Mouse (Mus musculus): Measurements from ENCODE around the gene Slc12a4. TPM values are rescaled to one million over a fixed set of nuclear protein-coding genes. Genes with fewer than 3 reads are reported as not detected.

Gene Slc12a4
- polyA plus RNA-seq, 1 experiment from 2014 or later, result 8.4 TPM

DNA sequence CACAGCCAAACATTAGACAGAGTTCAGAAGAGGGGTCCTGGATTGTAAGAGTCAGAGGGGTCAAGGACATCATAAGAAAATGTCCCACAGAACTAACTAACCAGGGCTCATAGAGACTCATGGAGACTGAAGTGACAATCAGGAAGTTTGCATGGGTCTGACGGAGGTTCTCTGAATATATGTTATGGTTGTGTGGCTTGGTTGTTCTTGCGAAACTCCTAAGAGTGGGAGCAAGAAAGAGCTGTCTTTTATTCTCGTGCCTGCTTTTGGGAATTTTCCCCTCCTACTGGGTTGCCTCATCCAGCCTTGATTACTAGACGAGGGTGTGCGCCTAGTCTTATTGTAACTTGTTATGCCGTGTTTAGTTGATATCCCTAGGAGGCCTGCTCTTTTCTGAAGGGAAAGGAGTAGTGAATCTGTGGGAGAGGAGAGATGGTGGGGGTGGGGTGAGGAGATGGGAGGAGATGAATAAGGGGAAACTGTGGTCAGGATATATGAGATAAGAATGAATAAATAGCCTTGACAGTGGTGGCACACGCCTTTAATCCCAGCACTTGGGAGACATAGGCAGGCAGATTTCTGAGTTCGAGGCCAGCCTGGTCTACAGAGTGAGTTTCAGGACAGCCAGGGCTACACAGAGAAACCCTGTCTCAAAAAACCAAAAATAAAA, 38.8 kb upstream of the Slc12a4 start:
- ATAC-seq (ENCODE audit: low FRiP score), result no peak
- Histone ChIP-seq H3K36me3 (ENCODE audit: control insufficient read depth, insufficient read depth, low read length) (no peaks in the 10 kb centered on the region), H3K9me3 (ENCODE audit: control insufficient read depth, low read length) (no peaks in the 10 kb centered on the region), H3K4me1 (replicated peaks; ENCODE audit: control insufficient read depth, insufficient read depth, low read length) (no peaks in the 10 kb centered on the region), H3K4me2 (replicated peaks; ENCODE audit: low read depth, low read length) (no peak overlapping the region), H3K27me3 (ENCODE audit: control insufficient read depth, insufficient read depth, low read length) (no peaks in the 10 kb centered on the region), H3K4me3 (ENCODE audit: low read depth, low read length) (no peak overlapping the region), H3K27ac (ENCODE audit: low read depth, low read length) (no peak overlapping the region), H3K9ac (ENCODE audit: low read depth, low read length) (no peak overlapping the region)
- 79% methylated on average over 8 of the region's 8 CpGs for WGBS
- no peak for DNase-seq (ENCODE audit: low spot score)

DNA sequence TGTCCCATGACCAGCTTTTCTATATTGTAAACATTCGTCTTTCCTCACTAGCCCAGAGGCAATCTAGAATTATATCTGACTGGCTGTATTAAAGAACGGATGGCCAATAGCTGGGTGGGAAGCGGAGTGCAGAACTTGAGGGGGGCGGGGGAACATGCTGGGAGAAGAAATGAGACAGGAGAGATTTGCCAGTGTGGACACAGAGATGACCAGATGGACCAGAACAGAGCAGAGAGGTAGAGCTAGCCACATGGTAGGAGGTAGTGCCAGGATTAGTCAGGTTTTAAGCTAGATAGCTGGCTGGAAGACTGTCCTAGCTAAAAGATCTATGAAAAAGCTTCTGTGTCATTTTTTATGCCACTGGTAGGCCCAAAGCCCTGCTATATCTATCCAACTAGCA, 36.0 kb upstream of the Slc12a4 start:
- Histone ChIP-seq H3K4me2 (replicated peaks; ENCODE audit: low read depth, low read length) (no peak overlapping the region), H3K4me3 (ENCODE audit: low read depth, low read length) (no peak overlapping the region), H3K4me1 (replicated peaks; ENCODE audit: control insufficient read depth, insufficient read depth, low read length) (no peaks in the 10 kb centered on the region), H3K27me3 (ENCODE audit: control insufficient read depth, insufficient read depth, low read length) (no peaks in the 10 kb centered on the region), H3K9ac (ENCODE audit: low read depth, low read length) (no peak overlapping the region), H3K9me3 (ENCODE audit: control insufficient read depth, low read length) (no peaks in the 10 kb centered on the region), H3K36me3 (ENCODE audit: control insufficient read depth, insufficient read depth, low read length) (no peaks in the 10 kb centered on the region), H3K27ac (ENCODE audit: low read depth, low read length) (no peak overlapping the region)
- 83% methylated on average over 4 of the region's 4 CpGs for WGBS
- no peak for ATAC-seq (ENCODE audit: low FRiP score)
- no peak for DNase-seq (ENCODE audit: low spot score)

DNA sequence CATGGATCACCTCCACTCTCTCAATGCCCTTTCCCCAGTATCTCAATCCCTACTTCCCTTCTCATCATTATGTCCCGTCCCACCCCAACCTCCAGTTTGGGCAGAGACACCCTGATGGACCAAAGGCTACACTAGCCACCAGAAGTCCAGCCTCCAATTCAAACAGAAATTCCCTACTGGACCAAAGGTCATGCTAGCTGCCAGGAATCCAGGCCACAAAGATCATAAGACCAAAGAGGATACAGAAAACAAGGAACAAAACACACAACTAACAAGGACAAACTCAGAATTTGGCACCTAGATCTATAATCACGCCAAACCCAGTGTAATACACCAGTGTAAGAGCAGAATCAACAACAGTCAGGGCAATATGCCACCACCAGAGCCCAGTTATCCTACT, 33.1 kb upstream of the Slc12a4 start:
- Histone ChIP-seq H3K27me3 (ENCODE audit: control insufficient read depth, insufficient read depth, low read length) (no peaks in the 10 kb centered on the region), H3K27ac (ENCODE audit: low read depth, low read length) (no peak overlapping the region), H3K4me1 (replicated peaks; ENCODE audit: control insufficient read depth, insufficient read depth, low read length) (no peaks in the 10 kb centered on the region), H3K36me3 (ENCODE audit: control insufficient read depth, insufficient read depth, low read length) (no peaks in the 10 kb centered on the region), H3K4me2 (replicated peaks; ENCODE audit: low read depth, low read length) (no peak overlapping the region), H3K9ac (ENCODE audit: low read depth, low read length) (no peak overlapping the region), H3K4me3 (ENCODE audit: low read depth, low read length) (no peak overlapping the region), H3K9me3 (ENCODE audit: control insufficient read depth, low read length) (no peaks in the 10 kb centered on the region)
- 89% methylated on average over 2 of the region's 2 CpGs for WGBS
- ATAC-seq (ENCODE audit: low FRiP score) (no peak), DNase-seq (ENCODE audit: low spot score) (no peak)

DNA sequence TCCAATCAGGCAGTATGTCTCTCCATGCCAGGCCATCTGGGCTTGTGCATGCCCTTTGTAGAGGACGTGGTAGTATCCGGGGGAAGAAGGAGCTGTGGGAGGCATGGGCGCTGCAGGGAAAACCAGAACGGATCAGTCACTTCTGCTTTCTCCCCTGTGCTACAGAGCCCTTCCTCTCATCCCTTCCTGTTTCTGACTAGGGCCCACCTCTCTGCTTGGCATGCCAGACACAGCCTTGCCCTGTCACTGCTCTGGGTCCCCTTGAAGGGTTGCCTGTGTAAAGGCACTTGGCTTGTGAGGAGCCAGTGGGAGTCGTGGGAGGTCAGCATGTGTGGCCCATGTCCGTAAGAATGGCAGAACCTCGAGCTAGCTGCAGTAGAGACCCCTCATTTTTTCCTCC, 30.5 kb upstream of the Slc12a4 start:
- no peak overlapping the region for H3K9ac ChIP-seq (ENCODE audit: low read depth, low read length)
- ATAC-seq (ENCODE audit: low FRiP score), result no peak

DNA sequence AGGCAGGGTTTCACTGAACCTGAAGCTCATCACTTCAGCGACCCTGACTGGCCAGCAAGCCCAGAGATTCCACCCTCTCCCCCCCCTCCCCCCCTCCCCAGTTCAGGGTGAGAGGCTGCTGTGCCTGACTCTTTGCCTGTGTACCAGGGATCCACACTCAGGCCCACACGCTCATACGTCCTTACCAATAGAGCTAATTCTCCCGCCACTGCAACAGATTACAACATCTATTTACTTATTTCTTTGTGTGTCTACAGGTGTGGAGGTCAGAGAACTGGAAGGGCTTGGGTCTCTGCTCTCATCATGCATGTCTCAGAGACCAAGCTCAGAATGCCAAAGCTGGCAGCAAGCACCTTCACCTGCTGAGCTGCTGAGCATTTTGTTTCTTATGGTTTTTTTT, 27.3 kb upstream of the Slc12a4 start:
- ATAC-seq (ENCODE audit: low FRiP score) (no peak), DNase-seq (ENCODE audit: low spot score) (no peak)
- WGBS, result 64% methylated on average over 4 of the region's 4 CpGs
- H3K27me3 ChIP-seq (ENCODE audit: control insufficient read depth, insufficient read depth, low read length), result no peaks in the 10 kb centered on the region
- no peaks in the 10 kb centered on the region for H3K36me3 ChIP-seq (ENCODE audit: control insufficient read depth, insufficient read depth, low read length)
- H3K4me1 ChIP-seq (replicated peaks; ENCODE audit: control insufficient read depth, insufficient read depth, low read length), result no peaks in the 10 kb centered on the region
- H3K4me3 ChIP-seq (ENCODE audit: low read depth, low read length), result no peak overlapping the region
- no peaks in the 10 kb centered on the region for H3K9me3 ChIP-seq (ENCODE audit: control insufficient read depth, low read length)
- no peak overlapping the region for H3K9ac ChIP-seq (ENCODE audit: low read depth, low read length)
- H3K4me2 ChIP-seq (replicated peaks; ENCODE audit: low read depth, low read length), result no peak overlapping the region
- no peak overlapping the region for H3K27ac ChIP-seq (ENCODE audit: low read depth, low read length)

More for the DNA sequence above, 30.5 kb upstream of the Slc12a4 start:
- no peak for DNase-seq (ENCODE audit: low spot score)
- H3K4me3 ChIP-seq (ENCODE audit: low read depth, low read length), result no peak overlapping the region
- no peaks in the 10 kb centered on the region for H3K36me3 ChIP-seq (ENCODE audit: control insufficient read depth, insufficient read depth, low read length)
- H3K9me3 ChIP-seq (ENCODE audit: control insufficient read depth, low read length), result no peaks in the 10 kb centered on the region
- H3K27me3 ChIP-seq (ENCODE audit: control insufficient read depth, insufficient read depth, low read length), result no peaks in the 10 kb centered on the region
- H3K4me1 ChIP-seq (replicated peaks; ENCODE audit: control insufficient read depth, insufficient read depth, low read length), result no peaks in the 10 kb centered on the region
- H3K4me2 ChIP-seq (replicated peaks; ENCODE audit: low read depth, low read length), result no peak overlapping the region
- WGBS, result 76% methylated on average over 6 of the region's 7 CpGs
- no peak overlapping the region for H3K27ac ChIP-seq (ENCODE audit: low read depth, low read length)

DNA sequence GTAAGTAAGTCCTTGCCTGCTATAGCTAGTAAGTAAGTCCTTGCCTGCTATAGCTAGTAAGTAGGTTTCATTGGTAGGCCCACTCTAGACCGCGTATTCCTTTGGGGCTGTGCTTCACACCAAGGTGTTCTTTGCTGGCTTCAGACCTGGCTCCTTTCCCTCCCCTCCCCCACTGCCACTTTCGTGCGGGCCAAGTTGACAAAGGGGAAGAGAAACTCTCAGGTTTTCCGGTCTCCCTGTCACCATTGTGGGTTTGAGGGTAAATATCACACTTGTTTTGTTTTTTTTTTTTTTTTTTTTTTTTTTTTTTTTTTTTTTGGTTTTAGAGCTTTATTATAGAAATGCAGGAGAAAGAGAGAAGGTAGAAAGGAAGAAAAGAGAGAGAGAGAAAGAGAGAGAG, 26.6 kb upstream of the Slc12a4 start:
- Histone ChIP-seq H3K4me1 (replicated peaks; ENCODE audit: control insufficient read depth, insufficient read depth, low read length) (no peaks in the 10 kb centered on the region), H3K4me3 (ENCODE audit: low read depth, low read length) (no peak overlapping the region), H3K9ac (ENCODE audit: low read depth, low read length) (no peak overlapping the region), H3K27ac (ENCODE audit: low read depth, low read length) (no peak overlapping the region), H3K4me2 (replicated peaks; ENCODE audit: low read depth, low read length) (no peak overlapping the region), H3K27me3 (ENCODE audit: control insufficient read depth, insufficient read depth, low read length) (no peaks in the 10 kb centered on the region), H3K9me3 (ENCODE audit: control insufficient read depth, low read length) (no peaks in the 10 kb centered on the region), H3K36me3 (ENCODE audit: control insufficient read depth, insufficient read depth, low read length) (no peaks in the 10 kb centered on the region)
- 66% methylated on average over 5 of the region's 5 CpGs for WGBS
- DNase-seq (ENCODE audit: low spot score) (no peak), ATAC-seq (ENCODE audit: low FRiP score) (no peak)

DNA sequence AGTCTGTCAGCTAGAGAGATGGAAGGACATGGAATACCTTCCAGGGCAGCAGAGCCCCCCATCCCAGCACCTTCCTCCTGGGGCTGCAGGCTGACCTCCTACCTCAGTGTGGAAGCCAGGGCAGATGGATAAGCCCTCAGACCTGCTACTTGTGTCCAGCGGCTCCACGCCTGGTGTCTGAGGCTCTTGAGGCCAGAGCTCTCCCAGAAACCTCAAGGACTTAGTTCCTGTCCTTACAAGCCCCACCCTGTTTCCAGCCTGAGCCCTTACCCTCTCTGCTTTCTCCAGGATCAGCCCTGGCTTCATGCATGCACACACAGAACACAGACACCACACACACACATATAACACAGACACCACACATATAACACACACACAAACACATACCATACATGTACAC, 25.6 kb upstream of the Slc12a4 start:
- no peaks in the 10 kb centered on the region for H3K9me3 ChIP-seq (ENCODE audit: control insufficient read depth, low read length)
- no peaks in the 10 kb centered on the region for H3K27me3 ChIP-seq (ENCODE audit: control insufficient read depth, insufficient read depth, low read length)
- no peak for ATAC-seq (ENCODE audit: low FRiP score)
- 94% methylated on average over 2 of the region's 2 CpGs for WGBS
- H3K9ac ChIP-seq (ENCODE audit: low read depth, low read length), result no peak overlapping the region
- H3K4me2 ChIP-seq (replicated peaks; ENCODE audit: low read depth, low read length), result no peak overlapping the region
- H3K36me3 ChIP-seq (ENCODE audit: control insufficient read depth, insufficient read depth, low read length), result no peaks in the 10 kb centered on the region
- no peak overlapping the region for H3K27ac ChIP-seq (ENCODE audit: low read depth, low read length)
- H3K4me1 ChIP-seq (replicated peaks; ENCODE audit: control insufficient read depth, insufficient read depth, low read length), result no peaks in the 10 kb centered on the region
- DNase-seq (ENCODE audit: low spot score), result no peak
- no peak overlapping the region for H3K4me3 ChIP-seq (ENCODE audit: low read depth, low read length)

DNA sequence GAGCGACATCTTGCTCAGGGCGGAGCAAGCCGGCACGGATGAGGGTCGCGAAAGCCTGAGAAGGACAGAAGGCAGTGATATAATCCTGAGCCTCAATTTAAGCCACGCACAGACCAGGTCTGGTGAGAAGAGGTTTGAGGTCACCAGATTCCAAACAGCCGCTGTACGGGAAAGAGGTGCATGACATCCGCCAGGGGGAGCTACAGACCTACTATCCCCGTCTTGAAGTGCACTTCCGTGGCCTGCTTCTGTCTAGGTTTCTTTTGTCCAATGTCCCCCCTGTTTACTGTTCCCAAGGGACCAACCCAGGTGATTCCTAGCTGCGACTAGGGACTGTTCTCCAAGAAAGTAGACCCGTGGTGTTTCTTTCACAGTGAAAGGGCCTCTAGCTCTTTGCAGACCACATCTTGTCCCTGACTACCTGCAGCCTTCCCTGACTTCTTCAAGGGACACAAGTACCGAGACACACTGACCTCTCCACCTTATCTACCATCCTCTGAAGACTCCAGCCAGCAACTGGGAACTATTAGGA, 25.0 kb upstream of the Slc12a4 start, which contains the start of gene Dus2:
Gene Dus2 (plus strand): TSS at position 482 of the 532 bp plus-strand sequence.
- no peaks in the 10 kb centered on the region for H3K4me1 ChIP-seq (replicated peaks; ENCODE audit: control insufficient read depth, insufficient read depth, low read length)
- H3K4me2 ChIP-seq (replicated peaks; ENCODE audit: low read depth, low read length), result 0 out of 2 replicates have a peak within 1 kb of the TSS, but pooled peaks have one; percentile 11
- H3K27me3 ChIP-seq (ENCODE audit: control insufficient read depth, insufficient read depth, low read length), result no peaks in the 10 kb centered on the region
- H3K9me3 ChIP-seq (ENCODE audit: control insufficient read depth, low read length), result no peaks in the 10 kb centered on the region
- H3K36me3 ChIP-seq (ENCODE audit: control insufficient read depth, insufficient read depth, low read length), result no peaks in the 10 kb centered on the region
- DNase-seq (ENCODE audit: low spot score), result peak; percentile 89
- no peak within 1 kb of the TSS for H3K4me3 ChIP-seq (ENCODE audit: low read depth, low read length)
- ATAC-seq (ENCODE audit: low FRiP score), result no peak
- no peak within 1 kb of the TSS for H3K27ac ChIP-seq (ENCODE audit: low read depth, low read length)
- 0 out of 2 replicates have a peak within 1 kb of the TSS, but pooled peaks have one; percentile 8 for H3K9ac ChIP-seq (ENCODE audit: low read depth, low read length)
- 10% methylated on average over 15 of the region's 15 CpGs for WGBS

DNA sequence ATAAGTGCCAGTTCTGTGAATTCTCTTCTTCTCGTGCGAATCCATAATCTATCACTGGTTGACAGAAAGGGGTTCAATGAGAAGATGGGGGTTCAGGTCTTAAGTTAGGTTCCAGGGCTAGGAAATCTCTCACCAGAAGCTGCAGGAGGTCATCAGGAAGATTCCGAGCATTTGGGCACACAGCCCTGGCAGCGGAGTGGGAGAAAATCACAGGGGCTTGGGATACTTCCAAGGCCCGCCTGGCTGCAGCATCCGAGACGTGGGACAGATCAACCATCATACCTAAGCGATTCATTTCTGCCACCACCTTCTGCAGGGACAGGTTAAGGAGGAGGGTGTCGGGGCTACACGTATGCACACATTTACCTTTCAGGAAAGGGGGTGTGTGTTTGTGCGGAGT, 22.6 kb upstream of the Slc12a4 start:
- Histone ChIP-seq H3K4me2 (replicated peaks; ENCODE audit: low read depth, low read length) (no peak overlapping the region), H3K36me3 (ENCODE audit: control insufficient read depth, insufficient read depth, low read length) (no peaks in the 10 kb centered on the region), H3K9me3 (ENCODE audit: control insufficient read depth, low read length) (no peaks in the 10 kb centered on the region), H3K4me1 (replicated peaks; ENCODE audit: control insufficient read depth, insufficient read depth, low read length) (no peaks in the 10 kb centered on the region), H3K4me3 (ENCODE audit: low read depth, low read length) (no peak overlapping the region), H3K27ac (ENCODE audit: low read depth, low read length) (no peak overlapping the region), H3K27me3 (ENCODE audit: control insufficient read depth, insufficient read depth, low read length) (no peaks in the 10 kb centered on the region), H3K9ac (ENCODE audit: low read depth, low read length) (no peak overlapping the region)
- ATAC-seq (ENCODE audit: low FRiP score) (no peak), DNase-seq (ENCODE audit: low spot score) (no peak)
- WGBS, result 84% methylated on average over 11 of the region's 11 CpGs
